ENCODE assay signal across 28 mouse cellular contexts in the genomic region with DNA sequence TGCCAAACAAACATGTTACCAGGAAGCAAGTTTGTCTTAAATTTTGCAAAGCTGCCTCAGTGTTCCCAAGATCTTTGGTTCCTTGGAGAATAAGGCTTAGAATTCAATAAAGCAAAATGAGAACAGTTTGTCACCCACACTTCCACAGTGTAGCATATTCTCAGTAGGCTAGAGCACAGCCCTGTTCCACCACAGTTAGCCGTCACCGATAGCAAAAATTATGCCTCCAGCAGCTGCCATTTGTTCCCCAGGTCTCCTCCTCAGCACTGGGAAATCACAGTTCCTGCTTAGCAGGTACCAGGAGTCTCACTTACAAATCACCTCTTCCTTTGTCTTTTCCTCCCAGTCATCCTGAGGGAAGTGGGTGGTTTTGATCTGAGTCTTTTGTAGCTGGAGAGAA. TPM values are rescaled to one million over a fixed set of nuclear protein-coding genes. Genes with fewer than 3 reads are reported as not detected.
DNase-seq lines count a peak whose midpoint lies in the region; ATAC-seq and TF ChIP-seq lines count a peak whose summit lies in the region.
"Had no signal": no experiment of that assay in that cellular context is flagged by ENCODE, and none has a peak within 500 bp of the region (broad histone marks: within the 10 kb centered on the region; RNA-seq: fewer than 3 reads in every experiment).

No protein-coding gene starts in this region.

- DNase-seq in hindbrain, embryonic 10.5 days (ENCODE audit: low spot score), result no peak
- no peak for DNase-seq in midbrain, postnatal 0 days (ENCODE audit: low spot score)
- DNase-seq in R1 (ENCODE audit: low read depth, low spot score), result peak; percentile 26
- DNase-seq in brain, adult 2 months (ENCODE audit: low read depth, low spot score), result peak; percentile 73
- no peak for DNase-seq in thymus, postnatal 14 days
- DNase-seq: adrenal gland, postnatal 10 days; cerebellum, adult 11 months; cerebellum, adult 9-10 months; cerebellum, postnatal 36 days; embryo, embryonic 11 days; gastrocnemius, postnatal 10 days; kidney, adult 9 months; kidney, postnatal 10 days; left cerebral cortex, postnatal 4 days; liver, postnatal 0 days; lung, postnatal 36 days; right cerebral cortex, postnatal 4 days; thymus, adult 18-20 months; thymus, postnatal 36 days had no signal

- peaks cover 50% of the 10 kb centered on the region for H3K4me1 ChIP-seq in hindbrain, embryonic 15.5 days (replicated peaks)
- peaks cover 37% of the 10 kb centered on the region for H3K4me1 ChIP-seq in hindbrain, embryonic 10.5 days (replicated peaks)
- peaks cover 61% of the 10 kb centered on the region for H3K4me1 ChIP-seq in midbrain, embryonic 13.5 days (replicated peaks)
- H3K4me1 ChIP-seq in midbrain, postnatal 0 days (ENCODE audit: insufficient read depth, low read length), result peaks cover 20% of the 10 kb centered on the region

- ATAC-seq in hindbrain, embryonic 15.5 days (ENCODE audit: low FRiP score, low read depth), result no peak
- ATAC-seq in midbrain, embryonic 13.5 days, result no peak
- ATAC-seq in midbrain, postnatal 0 days (ENCODE audit: low FRiP score), result no peak
- ATAC-seq: forebrain, embryonic 14.5 days; intestine, postnatal 0 days; liver, embryonic 12.5 days; liver, postnatal 0 days had no signal

- H3K27me3 ChIP-seq in hindbrain, embryonic 15.5 days, result no peaks in the 10 kb centered on the region
- H3K27me3 ChIP-seq in hindbrain, embryonic 10.5 days (ENCODE audit: insufficient read depth, poor library complexity, severe bottlenecking), result no peaks in the 10 kb centered on the region
- H3K27me3 ChIP-seq in midbrain, embryonic 13.5 days, result no peaks in the 10 kb centered on the region
- no peaks in the 10 kb centered on the region for H3K27me3 ChIP-seq in midbrain, postnatal 0 days (ENCODE audit: insufficient read depth, low read length)
- H3K27me3 ChIP-seq: CH12.LX; embryonic facial prominence, embryonic 12.5 days; heart, embryonic 15.5 days; liver, embryonic 12.5 days had no signal

- H3K27ac ChIP-seq in hindbrain, embryonic 15.5 days (replicated peaks), result 0 out of 2 replicates have a peak overlapping the region, but pooled peaks have one; percentile 28
- no peak overlapping the region for H3K27ac ChIP-seq in hindbrain, embryonic 10.5 days
- H3K27ac ChIP-seq in midbrain, embryonic 13.5 days, result peak overlapping the region; percentile 39
- H3K27ac ChIP-seq in midbrain, postnatal 0 days (ENCODE audit: low read depth, low read length), result no peak overlapping the region; the same call in 1 of the 2 replicates
- H3K27ac ChIP-seq: embryonic facial prominence, embryonic 12.5 days; heart, embryonic 15.5 days; liver, embryonic 12.5 days; stomach, postnatal 0 days had no signal

- no peak overlapping the region for H3K4me2 ChIP-seq in hindbrain, embryonic 15.5 days
- H3K4me2 ChIP-seq in midbrain, embryonic 13.5 days (replicated peaks), result no peak overlapping the region
- no peak overlapping the region for H3K4me2 ChIP-seq in midbrain, postnatal 0 days (ENCODE audit: low read depth, low read length, poor library complexity, severe bottlenecking)
- H3K4me2 ChIP-seq: embryonic facial prominence, embryonic 12.5 days; heart, embryonic 15.5 days; liver, embryonic 12.5 days had no signal

- no peaks in the 10 kb centered on the region for H3K9me3 ChIP-seq in hindbrain, embryonic 15.5 days
- H3K9me3 ChIP-seq in hindbrain, embryonic 10.5 days, result no peaks in the 10 kb centered on the region
- no peaks in the 10 kb centered on the region for H3K9me3 ChIP-seq in midbrain, embryonic 13.5 days
- H3K9me3 ChIP-seq in midbrain, postnatal 0 days (ENCODE audit: low read length), result no peaks in the 10 kb centered on the region
- H3K9me3 ChIP-seq: embryonic facial prominence, embryonic 12.5 days; heart, embryonic 15.5 days; liver, embryonic 12.5 days had no signal

- H3K36me3 ChIP-seq in hindbrain, embryonic 15.5 days, result no peaks in the 10 kb centered on the region
- peaks cover 14% of the 10 kb centered on the region; the same call in 1 of the 2 replicates for H3K36me3 ChIP-seq in hindbrain, embryonic 10.5 days
- peaks cover 8% of the 10 kb centered on the region; the same call in 1 of the 2 replicates for H3K36me3 ChIP-seq in midbrain, embryonic 13.5 days
- H3K36me3 ChIP-seq in midbrain, postnatal 0 days (ENCODE audit: insufficient read depth, low read length), result no peaks in the 10 kb centered on the region; the same call in 1 of the 2 replicates
- H3K36me3 ChIP-seq: heart, embryonic 15.5 days had no signal

- no peak for TF ChIP-seq CTCF in midbrain, postnatal 0 days (IDR thresholded peaks at IDR 0.05)

- H3K4me3 ChIP-seq in hindbrain, embryonic 15.5 days, result no peak overlapping the region
- no peak overlapping the region for H3K4me3 ChIP-seq in hindbrain, embryonic 10.5 days
- H3K4me3 ChIP-seq in midbrain, embryonic 13.5 days (replicated peaks), result no peak overlapping the region
- H3K4me3 ChIP-seq in midbrain, postnatal 0 days (ENCODE audit: low read depth, low read length), result no peak overlapping the region
- H3K4me3 ChIP-seq: embryonic facial prominence, embryonic 12.5 days; heart, embryonic 15.5 days; liver, embryonic 12.5 days had no signal

- 62% methylated on average over 2 of the region's 2 CpGs for WGBS in hindbrain, embryonic 15.5 days
- WGBS in hindbrain, embryonic 10.5 days, result 76% methylated on average over 2 of the region's 2 CpGs
- 74% methylated on average over 2 of the region's 2 CpGs for WGBS in midbrain, embryonic 13.5 days
- 39% methylated on average over 2 of the region's 2 CpGs for WGBS in midbrain, postnatal 0 days

- H3K9ac ChIP-seq in hindbrain, embryonic 15.5 days, result no peak overlapping the region
- H3K9ac ChIP-seq in midbrain, embryonic 13.5 days (replicated peaks), result no peak overlapping the region
- H3K9ac ChIP-seq in midbrain, postnatal 0 days (replicated peaks; ENCODE audit: low read length, poor library complexity, severe bottlenecking), result no peak overlapping the region
- H3K9ac ChIP-seq: embryonic facial prominence, embryonic 12.5 days; heart, embryonic 15.5 days; liver, embryonic 12.5 days; liver, postnatal 0 days had no signal

RNA-seq across cellular contexts. Expression of gene Ctnnbl1, which starts 10.8 kb away (rescaled TPM):
- 55.6 and 58.9 TPM in 2 replicates for polyA plus RNA-seq in hindbrain, embryonic 15.5 days (2015; fragmentation: Nextera tagmentation; extraction: Ambion mirVana)
- polyA plus RNA-seq in hindbrain, embryonic 10.5 days (2016; fragmentation: Nextera tagmentation; extraction: Ambion mirVana), result 93.4 and 95.9 TPM in 2 replicates
- polyA plus RNA-seq in midbrain, embryonic 13.5 days (2015; fragmentation: Nextera tagmentation; extraction: Ambion mirVana), result 87.5 and 87.8 TPM in 2 replicates
- 33.7 and 40.0 TPM in 2 replicates for total RNA-seq in midbrain, postnatal 0 days (2014; rRNA removed)
- polyA plus RNA-seq in midbrain, postnatal 0 days (2015; fragmentation: Nextera tagmentation; extraction: Ambion mirVana), result 44.7 and 45.5 TPM in 2 replicates

Comparison
In these comparisons a context has a peak if more than half of its experiments do, and no peak if none do; other contexts are left out.
1. H3K27ac ChIP-seq: peak in hindbrain, embryonic 15.5 days (single experiment) and midbrain, embryonic 13.5 days (single experiment); none in hindbrain, embryonic 10.5 days (single experiment) and midbrain, postnatal 0 days (single experiment).
2. DNase-seq: peak in R1 (single experiment) and brain, adult 2 months (single experiment); none in hindbrain, embryonic 10.5 days (single experiment), midbrain, postnatal 0 days (single experiment) and thymus, postnatal 14 days (single experiment).